Mouse (Mus musculus) lung, adult 18-20 months (tissue): Measurements from ENCODE around the gene Tmem233.

Experiments used
- DNase-seq, 2 experiments: peaks; one replicate each; pipeline ENCODE4 v3.0.0; 2022; ENCODE audit warnings: mixed read lengths in 2 of 2

Gene Tmem233

DNA sequence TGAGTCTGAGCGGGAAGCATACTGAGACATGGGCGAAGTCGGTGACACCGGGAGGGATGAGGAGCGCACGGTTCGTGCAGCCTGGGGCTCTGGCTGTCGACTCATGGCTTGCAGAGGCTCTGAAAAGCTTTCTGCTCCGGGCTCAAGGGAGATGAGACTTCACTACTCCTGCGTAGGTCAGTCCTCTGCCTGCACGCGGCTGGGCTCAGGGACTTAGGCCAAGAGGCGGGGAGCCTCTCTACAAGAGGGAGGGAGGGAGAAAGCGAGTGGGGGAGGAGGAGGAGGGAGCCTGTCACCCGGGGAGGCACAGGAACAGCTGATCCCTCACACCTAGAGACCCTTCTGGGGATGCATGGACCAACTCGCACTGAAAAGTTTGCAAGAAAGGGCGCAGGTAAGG is at the start of gene Tmem233:
TSS of gene Tmem233 (minus strand) at position 164 of the 400 bp plus-strand sequence.
- peak in 1 of 2 experiments; percentile 5 for DNase-seq

DNA sequence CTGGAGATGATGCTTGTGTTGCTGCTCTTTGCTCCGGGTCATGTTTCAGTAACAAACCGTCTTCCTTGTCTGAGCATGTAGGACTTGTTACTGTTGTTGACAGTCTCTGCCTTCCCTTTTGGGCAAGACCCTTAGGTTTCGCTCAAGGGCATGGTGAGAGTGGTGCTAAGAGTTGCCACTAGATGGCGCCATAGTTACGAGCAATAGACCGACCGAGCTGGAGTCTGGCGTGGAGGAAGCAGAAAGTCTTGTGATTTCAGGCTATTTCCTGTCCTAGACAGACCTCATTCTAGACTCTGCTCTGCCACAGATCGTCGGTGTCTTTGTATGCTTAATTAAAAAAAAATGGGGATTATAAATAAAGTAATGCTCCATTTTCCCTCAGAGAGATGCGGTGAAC is 40.3 kb upstream of the Tmem233 start:
- peak; percentile 55 to 58 for DNase-seq

DNA sequence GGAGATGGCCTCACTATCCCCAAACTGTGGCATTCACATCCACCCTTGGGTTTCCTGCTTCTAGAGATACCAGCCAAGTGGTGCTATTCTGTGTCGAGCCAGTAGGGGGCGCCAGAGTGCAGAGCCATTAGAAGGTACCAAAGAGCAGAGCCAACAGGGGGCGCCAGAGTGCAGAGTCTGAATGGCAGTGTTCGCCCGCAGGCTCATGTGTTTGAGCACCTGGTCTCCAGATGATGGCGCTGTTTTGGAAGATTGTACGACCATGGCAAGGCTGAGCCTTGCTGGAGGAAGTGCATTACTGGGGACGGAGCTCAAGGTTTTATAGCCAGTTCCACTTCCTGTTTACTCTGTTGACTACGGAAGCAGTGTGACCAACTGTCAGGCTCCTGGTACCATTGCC is 33.5 kb upstream of the Tmem233 start:
- peak; percentile 15 to 27 for DNase-seq

DNA sequence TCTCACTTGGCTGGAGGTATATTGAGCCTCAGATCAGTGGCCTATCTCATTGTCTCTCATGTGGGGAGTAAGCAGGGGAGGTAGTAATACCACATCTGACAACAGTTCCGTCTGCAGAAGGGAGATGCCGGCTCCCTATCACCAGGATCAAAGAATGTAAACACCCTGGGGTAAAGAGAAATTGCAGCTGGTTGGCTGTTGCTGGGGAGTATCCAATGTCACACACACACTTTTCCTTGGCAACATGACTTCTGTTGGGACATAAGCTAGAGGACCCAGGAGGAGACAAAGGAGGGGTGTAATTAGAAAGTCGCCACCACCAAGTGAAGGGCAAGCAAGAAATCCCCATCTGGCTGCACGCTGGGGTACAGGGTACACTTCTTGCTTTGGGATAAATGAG is 33.1 kb upstream of the Tmem233 start:
- no peak for DNase-seq

DNA sequence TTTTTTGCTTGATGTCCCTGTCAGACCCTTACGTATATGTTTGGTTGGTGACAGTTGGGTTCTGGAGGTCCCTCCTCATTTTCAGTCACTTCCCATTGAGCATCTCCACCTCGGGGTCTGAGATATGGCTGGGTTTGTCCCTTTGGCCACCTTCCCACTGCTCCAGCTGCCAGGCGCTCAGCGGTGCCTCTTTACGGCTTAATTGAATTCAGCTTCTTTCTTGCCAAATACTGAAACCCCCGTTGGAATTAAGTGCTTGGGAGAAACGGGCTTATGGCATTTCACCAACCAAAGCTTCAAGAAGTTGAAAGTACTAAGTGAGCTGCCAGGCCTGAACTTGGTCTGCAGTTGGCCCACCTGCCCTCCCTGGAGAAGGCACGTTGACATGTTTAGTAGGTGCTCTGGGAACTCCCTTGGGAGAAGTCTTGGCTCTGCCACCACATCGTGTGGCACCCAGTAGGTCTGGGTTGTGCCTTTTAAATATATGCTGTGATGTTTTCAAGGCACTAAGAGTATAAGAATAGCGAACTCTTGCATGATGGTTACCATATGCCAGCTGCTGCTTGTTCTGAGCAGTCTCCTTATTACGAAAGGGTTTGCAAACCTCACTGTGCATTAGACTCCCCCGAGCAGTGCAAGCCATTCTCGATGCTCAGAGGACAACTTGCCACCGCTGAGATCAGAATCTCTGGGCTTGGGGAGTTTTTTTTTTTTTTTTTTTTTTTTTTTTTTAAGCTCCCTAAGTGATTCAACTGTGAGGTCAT is 32.2 kb upstream of the Tmem233 start:
- DNase-seq: no peak

DNA sequence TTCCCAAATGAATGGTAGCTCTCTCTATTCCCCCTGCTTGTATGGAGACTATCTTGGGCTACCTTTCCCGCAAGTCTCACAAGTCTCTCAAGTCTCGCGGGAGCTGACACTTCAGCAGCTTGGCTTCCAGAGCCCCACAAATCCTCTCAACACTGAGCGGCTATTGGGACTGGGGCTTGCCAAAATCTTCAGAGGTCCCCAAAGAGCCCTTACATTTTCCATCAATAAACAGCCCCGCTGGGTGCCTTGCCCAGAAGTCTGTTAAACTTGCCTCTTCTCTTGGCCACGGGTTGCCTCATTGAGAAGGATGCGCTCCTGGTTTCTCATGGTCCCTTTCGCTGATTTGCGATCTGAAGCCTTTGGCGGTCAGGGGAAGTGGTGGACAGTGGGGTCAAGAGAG is 25.6 kb upstream of the Tmem233 start:
- no peak for DNase-seq

DNA sequence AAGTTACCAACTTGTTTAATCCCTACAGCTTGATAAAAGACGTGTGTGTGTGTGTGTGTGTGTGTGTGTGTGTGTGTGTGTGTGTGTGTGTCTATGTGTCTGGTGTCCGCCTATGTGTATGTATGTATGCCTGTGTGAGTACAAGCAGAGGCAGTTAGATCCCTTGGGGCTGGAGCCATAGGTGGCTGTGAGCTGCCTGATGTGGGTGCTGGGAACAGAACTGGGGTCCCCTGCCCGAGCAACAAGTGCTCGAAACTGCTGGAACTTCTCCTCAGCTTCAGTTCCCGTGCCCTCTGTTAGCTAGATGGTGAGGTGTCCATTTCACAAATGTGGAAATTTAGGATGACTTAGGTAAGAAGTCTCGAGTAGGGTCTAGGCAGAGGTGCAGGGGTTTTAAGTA is 1.2 kb upstream of the Tmem233 start:
- no peak for DNase-seq

DNA sequence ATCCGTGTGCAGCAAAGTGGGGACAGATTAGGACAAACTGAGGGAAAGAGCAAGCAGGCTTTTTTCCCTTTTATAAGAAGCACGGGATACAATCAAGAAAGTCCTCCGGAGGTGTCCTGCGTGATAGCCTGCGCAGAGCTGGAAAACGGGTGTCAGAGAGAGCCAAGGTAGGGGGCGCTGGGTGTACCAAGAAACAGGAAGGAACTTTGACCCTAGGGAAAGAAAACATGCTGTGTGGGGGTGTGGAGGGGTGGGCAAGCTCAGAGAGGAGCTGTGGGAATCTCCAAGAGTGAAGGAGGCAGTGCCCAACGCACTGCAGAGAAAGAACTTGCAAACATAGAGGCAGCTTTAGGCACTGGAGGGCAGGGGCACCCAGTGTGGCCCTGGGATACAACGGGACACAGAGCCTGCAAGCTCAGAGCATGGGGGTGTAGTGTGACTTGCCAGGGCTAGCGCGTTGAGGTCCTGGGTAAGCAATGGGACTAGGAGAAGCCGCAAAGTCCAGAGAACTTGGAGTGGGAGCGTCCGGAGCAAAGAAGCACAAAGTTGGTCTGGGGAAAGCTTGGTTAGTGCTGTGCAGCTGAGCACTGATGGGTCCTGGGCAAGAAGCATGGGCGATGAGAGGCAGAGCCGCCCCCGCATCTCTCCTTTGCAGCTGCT is 673 bp downstream of the Tmem233 start:
- no peak for DNase-seq

DNA sequence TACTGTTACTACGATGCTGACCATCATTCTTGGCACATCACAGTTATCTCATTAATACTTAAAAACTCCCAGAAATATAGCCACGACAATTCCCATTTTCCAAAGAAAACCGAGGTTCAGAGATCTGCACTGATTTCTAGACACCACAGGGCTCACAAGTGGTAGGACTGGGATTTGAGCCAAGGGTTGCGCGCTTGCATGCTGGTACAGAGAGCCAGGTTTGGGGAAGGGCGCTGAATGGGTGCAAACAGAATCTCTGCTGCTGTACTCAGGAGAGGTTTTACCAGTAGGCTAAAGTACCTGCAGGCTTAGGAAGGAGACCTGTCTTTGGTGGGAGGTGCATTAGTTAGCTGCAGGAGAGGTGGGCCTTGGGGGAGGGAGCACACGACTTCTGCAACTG is 1.4 kb downstream of the Tmem233 start:
- no peak for DNase-seq

DNA sequence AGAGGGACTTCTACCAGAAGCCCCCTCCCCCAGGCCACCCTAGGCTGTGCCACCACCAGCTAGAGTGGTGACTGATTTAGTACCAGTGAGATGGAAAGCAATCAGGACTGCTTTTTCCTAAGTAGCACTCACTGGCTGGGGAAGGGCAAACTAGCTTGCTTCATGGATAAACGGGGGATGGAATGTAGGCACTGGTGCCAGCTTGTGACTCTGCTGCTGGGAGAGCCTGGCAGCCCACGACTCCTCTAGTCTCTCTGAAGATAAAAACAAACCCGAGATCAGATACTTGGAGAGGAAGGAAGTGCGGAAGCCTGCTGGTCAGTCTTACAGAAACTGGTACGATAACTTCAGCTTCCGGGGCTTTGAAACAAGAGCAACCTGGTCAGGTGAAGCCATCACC is 2.3 kb downstream of the Tmem233 start:
- no peak for DNase-seq

DNA sequence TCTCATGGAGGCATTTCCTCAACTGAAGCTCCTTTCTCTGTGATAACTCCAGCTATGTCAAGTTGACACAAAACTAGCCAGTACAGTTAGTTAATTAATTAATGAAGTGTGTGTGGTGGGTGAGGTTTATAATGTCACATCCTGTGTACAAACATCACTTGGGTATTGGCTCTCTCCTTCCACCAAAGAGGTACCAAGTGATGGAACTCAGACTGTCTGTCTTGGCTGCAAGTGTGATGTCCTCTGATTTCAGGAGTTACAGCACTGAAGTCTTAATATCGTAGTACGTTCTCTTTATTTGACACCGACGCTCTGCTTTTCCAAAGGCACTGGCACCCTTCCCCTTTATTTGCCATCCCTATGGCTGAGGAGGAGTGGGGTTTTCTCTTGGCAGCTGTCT is 13.4 kb downstream of the Tmem233 start:
- DNase-seq: peak in 1 of 2 experiments; percentile 5

DNA sequence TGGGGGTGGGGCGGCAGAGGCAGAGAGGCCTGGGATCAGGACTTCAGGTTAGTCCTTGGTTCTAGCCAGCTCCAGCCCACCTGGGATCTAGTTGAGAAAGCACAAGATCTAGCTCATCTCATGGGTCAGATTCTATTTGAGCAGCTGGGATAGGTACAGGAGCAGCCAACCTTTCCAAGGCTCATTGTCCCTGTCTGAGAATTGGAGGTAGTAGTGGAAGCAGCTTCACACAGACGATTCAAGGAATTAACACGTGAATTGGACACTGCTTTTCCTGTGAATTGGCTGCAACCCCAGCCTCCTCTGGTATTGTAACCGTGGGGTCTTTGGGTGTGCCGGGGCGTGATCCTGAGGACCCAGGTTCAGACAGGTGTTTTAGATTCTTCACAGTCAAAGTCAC is 30.2 kb downstream of the Tmem233 start:
- DNase-seq: no peak

DNA sequence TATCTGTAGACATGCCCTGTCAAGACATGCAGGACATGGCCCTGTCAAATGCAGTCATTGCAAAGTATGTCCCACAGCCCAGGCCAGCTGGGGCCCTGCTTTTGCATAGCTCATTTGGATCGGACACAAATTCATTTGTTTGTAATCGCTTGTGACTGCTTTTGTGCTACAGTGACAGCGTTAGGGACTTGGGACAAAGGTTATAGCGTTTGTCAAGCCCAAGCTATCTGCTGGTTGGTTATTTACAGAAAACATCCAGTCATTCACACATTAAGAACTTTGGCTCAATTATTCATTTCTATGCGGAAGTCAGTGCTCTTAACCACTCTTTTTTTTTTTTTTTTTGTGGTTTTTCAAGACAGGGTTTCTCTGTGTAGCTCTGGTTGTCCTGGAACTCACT is 30.9 kb downstream of the Tmem233 start:
- DNase-seq: no peak

DNA sequence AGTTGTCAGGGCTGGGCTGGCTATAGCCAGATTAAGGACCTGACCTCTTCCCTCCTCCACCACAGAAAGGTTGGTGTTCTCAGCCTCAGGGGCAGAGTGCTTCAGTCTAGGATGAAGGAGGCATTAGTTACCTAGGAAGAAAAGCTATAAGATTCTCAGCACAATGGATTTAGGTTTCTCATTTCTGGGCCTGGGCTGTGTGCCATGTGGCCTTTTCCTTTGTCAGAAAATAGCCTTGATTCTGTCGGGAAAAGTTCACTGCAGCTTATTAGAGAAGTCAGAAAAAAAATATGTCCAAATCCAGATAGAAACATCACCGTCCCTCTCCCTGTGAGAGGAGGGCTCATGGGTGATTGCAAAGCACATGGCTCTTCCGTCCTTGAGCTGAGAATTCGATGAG is 33.2 kb downstream of the Tmem233 start:
- DNase-seq: no peak

DNA sequence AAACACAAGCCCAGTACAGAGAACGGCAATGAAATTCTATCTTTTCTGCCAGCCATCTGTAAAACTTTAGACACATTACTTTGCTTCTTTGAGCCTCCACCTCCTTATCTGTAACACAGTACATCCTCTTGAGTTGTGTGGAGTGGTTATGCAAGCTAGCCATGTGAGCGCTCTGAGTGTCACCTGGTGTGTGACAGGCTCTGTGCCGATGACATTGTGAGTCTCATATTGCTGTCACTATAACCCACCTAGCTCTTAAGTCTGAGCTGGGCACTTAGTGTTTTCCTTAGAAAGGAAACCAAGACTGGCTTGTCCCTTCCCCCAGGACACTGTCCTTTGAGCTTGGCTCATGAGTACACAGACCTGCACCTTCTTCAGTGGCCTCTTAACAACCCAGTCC is 34.7 kb downstream of the Tmem233 start:
- DNase-seq: no peak

DNA sequence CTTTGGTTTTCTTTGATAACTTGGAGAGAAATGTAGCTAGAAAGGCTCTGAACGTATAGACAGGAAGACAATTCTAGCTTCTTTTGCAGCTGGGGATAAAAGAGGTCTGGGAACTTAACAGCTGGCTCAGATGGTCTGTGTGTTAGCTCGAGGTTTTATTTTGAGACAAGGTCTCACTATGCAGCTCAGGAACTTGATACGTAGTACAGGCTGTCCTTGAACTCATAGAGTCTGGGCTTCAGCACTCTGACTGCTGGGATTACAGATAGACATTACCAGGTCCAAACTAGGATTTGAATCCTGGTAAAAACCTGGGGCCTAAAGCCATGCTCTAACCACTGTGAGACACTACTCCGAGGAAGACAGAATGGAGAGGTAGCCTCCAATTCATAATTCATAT is 36.8 kb downstream of the Tmem233 start:
- no peak for DNase-seq

DNA sequence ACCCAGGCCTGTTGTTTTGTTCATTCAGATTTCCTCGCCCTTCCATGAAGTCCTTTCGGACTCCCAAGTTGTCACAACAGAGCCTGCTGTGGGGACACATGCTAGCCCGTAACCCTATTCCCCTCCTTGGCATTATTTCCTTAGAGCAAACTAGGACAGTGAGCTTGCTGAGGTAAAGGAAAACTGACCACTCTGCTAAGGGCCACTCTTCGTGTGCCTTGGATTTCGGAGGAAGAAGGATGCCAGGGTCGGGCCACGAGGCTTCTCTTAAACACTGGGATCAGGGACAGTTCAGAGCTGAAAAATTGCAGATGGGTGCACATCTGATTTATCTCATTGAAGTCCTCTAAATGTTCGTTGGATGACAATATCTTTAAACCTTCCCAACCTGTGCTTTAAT is 37.5 kb downstream of the Tmem233 start:
- DNase-seq: no peak

DNA sequence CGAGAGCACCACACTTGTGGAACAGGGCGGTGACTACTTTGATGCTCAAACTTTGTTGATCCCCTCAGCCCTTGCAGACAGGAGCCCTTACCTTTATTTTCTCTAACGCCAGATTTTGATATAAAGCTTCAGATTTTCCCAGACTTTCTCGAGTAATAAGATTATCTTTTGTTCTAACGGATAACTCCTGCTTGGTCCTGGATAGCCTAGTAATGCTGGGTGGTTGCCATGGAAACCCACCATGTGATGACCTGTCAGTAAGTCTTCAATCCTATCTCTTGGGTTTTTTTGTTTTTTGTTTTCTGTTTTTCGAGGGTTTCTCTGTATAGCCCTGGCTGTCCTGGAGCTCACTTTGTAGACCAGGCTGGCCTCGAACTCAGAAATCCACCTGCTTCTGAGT is 40.8 kb downstream of the Tmem233 start:
- DNase-seq: no peak

DNA sequence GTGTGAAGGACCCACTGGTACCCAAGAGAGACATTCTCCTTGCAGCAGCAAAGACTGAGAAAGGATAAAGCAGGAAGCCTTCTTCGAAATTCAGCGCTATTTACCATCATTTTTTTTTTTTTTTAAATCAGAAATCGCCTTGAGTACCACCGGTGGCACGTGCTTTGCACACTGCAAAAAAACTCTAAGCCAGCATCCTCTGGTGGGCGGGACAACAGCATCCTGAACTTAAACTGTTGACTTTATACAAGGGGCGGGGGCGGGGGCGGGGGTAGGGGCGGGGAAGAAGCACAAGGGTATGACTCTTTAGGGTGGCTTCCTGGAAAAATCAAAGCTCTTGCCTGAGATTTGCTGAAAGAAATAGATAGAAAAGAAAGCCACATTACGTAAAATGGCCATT is 43.3 kb downstream of the Tmem233 start:
- DNase-seq: no peak

DNA sequence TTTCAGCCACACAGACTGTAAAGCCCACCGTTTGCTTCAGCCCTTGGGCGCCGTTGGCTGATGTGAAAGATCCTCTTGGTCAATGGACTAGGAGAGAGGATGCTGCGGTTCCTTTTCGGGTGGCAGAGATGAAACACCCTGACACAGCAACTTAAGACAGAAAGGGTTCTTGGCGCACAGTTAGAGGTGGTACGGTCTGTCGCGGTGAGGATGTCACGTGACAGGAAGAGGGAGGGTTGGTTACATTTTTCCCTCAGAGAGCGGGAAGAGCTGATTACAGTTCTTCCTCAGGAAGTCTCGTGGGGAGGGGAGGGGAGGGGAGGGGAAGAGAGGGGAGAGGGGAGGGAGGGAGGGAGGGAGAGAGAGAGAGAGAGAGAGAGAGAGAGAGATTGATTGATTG is 45.3 kb downstream of the Tmem233 start:
- DNase-seq: no peak

DNA sequence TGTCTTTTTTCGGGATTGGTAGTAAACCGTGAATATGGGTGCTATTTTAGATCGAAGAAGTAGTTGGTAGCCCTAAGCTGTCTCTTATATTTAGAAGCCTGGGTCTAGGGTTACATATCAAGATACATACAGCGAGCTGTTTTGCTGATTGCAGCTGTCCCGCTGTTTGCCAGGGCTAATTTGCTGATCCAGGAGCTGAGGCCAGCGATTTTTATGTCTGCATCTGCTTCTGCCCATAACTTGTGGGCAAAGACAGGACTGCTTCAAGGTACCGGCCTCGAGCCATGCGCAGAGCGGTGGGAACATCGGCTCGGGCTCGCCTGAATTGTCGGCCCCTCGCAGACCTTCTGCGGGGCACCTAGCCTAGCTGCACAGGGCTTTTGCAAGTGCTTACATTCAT is 46.6 kb downstream of the Tmem233 start:
- DNase-seq: no peak

DNA sequence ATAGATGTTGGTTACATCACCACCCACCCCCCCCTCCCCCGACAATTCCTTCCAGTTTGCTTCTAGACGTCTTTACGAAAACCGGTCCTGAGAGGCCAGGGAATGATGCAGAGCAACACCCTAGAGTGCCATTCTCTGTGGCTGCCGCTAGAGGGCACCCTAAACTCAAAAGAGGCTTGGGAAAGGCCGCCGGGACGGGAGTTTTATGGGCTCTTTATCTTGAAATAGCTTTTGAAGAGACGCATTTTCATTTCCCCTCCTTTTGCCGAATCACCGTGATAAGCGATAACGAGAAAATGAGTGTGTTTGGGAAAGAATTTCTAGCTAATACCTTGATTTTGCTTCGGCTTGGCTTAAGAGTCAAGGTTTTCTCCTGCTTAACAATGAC is 51.9 kb downstream of the Tmem233 start:
- peak; percentile 47 to 60 for DNase-seq

DNA sequence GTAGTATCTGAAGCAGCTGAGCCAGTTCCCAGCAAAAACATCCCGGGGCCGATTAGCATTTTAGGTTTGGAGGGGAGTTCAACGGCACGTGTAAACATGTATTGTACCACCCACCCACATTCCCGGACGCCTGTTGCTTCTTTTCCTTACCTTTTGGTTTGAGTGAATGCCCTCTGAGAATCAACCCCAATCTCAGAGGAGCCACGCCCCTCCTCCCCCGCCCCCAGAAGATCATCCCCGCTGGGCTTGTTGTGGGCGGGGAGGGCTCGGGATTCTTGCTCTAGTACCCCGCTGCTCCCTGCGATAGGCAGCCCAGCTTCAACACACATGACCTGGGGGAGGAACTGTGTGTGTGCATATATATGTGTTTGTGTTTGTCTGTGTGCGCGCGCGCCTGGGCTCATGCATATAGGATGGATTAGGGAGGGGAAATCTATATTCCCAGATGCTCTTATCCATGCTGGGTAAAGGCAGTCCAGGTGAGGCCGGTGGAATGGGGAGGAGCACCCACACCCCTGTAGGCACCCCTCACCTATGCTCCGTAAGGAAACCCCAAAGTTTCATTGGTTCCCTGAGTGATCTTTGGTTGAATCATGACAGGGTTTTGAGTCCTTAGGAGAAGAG is 52.4 kb downstream of the Tmem233 start:
- DNase-seq: no peak

DNA sequence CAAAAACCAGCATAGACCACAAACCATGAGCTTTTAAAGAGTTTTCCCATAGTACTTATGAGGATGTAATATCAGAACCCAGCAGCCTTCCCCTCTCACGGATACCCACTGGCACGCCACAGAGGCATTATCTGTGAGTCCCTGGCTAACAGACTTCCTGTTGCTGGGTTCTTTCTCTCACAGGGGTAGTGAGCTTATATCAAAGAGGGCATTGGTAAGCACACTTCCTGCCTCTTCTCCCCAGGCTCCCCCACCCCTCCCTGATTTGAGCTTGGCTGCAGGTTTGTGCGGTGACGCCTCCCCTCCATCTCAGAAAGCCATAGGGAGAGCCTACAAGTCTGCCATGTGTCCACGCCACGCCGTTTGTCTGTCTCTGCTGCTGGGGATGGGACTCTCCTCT is 54.0 kb downstream of the Tmem233 start:
- DNase-seq: no peak
